Mouse (Mus musculus) lung, adult 2 months (tissue): ENCODE data around the gene Lyz1.

Source experiments
- CTCF ChIP-seq: fragments of 200-500 bp; IDR thresholded peaks from 2 replicates; pipeline ENCODE4 v1.5.1; 2011; ENCODE audit warnings: mild to moderate bottlenecking, low read length, control low read depth; ENCODE audit not compliant: insufficient read depth
- POLR2A ChIP-seq: fragments of 200-500 bp; IDR thresholded peaks from 2 replicates; pipeline ENCODE4 v1.6.1; 2011; ENCODE audit warnings: low read depth, mild to moderate bottlenecking, control low read depth, low read length, borderline replicate concordance; ENCODE audit errors: extremely low read depth

- TF ChIP-seq CTCF = no peak
- TF ChIP-seq POLR2A = no peak
Observed at GRCm38 (mm10) chr10:117337946-117338345, 45.3 kb upstream of the Lyz1 start.
